Mouse (Mus musculus): ENCODE measurements at regions not wholly inside any gene's neighbourhood (a gene's known extent, or its start where the extent isn't known, plus 50 kb on each side); places are given as distances from the start of the nearest gene placed in this dataset.
A peak's percentile ranks its signal among the peaks of the same experiment; 100 is the strongest.

DNA sequence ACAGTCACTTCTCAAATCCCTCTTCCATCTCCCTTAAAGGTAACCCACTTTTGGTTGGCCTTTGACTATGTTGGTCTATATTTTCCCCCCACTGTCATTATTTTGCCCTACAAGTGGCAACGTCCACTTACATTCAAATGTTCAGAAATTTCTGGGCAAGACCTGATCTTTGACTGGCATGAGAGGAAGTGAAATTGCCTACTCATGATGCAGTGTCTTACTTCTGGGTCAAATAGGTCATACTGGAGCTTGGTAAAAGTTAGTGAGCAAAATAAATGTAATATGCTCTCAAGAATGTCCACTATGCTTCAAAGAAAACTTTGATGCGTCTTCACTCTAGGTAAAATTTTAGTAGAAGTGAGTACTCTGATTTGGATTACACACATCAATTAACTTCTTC lies 76.9 kb upstream of the Dcn start:
- intact Hi-C loops (cut with DNase I; ENCODE audit: low total_unique reads): no loop called here
- DNase-seq: no peak

DNA sequence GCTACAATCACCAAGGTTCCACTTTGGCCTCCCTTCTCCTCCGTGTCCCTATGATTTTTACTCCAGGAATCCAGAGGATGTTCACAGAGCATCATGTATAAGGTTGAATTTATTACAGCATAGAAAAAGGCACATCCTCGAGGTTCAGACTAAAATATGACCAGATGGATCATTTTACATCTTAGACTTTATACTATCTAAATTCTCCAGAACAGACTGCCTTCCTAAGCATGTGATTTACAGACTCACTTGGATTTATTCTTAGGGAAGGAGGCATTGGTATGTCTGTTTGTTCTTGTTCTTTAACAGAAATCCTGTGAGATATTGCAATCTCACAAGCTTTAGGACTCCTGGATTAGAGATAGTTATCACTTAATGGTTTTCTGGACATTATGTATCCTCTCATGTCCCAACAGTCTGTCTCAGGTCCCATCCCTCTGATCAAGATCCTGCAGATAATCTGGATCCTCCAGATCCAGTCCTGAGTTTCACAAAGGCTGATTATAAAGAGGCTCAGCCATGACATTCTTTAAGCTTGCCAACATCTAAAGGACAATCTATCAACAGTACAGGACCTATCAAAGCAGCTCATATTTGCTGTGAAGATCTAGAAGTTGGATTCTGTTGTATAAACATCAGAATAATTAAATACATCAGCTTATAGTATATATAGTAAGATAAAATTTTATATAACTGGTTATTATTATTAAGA lies 75.2 kb upstream of the Dcn start:
- no peak for DNase-seq
- intact Hi-C loops (cut with DNase I; ENCODE audit: low total_unique reads): no loop called here

DNA sequence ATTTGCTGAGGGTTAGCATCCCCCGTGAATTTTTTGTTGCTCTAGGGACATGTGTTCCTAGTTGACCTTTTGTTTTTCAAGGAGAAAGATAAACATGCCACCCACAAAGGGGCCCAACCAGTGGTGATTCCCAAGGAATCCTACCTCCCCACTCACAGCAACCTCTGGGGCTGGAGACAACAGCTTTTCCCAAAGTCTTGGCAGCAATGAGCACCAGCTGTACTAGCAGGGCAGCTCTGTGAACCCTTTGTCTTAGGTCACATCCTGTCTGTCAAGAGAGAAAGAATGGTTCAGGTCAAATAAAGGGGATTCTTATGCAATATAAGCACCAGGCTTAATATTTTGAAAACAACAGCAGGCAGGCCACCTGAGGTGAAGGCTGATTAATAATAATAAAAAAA lies 70.2 kb upstream of the Dcn start:
- peak; percentile 31 for DNase-seq
- intact Hi-C loops (cut with DNase I; ENCODE audit: low total_unique reads): no loop called here

DNA sequence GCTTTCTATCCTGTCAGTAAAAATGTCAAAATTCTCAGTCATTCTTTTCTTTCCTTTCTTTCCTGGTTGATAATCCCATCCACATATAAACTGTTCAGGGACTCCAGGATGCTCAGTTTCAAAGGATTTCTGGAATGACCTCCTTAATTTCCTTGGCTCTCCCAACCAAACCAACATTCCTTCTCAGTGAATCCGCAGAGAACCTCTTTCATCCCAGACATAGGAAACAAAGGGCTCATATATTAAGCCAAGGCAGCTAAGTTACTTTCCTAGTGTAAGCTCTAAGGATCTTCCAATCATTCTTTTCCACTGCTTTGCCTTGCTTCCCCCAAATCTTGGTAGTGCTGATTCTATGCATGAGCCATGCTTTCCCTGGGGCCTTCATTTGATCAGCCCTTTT lies 69.5 kb upstream of the Dcn start:
- intact Hi-C loops (cut with DNase I; ENCODE audit: low total_unique reads): no loop called here
- no peak for DNase-seq

DNA sequence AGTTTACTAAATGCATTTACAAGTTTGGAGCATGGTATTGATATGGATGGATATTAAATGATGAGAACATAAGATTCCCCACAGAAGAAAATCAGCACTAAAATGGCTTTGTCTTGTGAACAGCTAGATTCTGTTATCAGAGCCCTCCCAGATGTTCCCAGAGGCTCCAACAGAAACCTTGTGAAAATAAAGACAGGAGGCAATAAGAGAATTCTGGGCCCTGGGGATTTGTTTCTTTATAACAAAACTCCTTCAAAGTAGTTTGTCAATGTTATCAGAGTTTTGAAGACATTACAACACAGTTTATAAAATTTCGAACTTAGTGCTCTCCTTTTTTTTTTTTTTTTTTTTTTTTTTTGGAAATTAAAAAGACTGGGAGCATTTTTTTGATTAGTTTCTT lies 56.8 kb upstream of the Dcn start:
- DNase-seq: no peak
- intact Hi-C loops (cut with DNase I; ENCODE audit: low total_unique reads): no loop called here

DNA sequence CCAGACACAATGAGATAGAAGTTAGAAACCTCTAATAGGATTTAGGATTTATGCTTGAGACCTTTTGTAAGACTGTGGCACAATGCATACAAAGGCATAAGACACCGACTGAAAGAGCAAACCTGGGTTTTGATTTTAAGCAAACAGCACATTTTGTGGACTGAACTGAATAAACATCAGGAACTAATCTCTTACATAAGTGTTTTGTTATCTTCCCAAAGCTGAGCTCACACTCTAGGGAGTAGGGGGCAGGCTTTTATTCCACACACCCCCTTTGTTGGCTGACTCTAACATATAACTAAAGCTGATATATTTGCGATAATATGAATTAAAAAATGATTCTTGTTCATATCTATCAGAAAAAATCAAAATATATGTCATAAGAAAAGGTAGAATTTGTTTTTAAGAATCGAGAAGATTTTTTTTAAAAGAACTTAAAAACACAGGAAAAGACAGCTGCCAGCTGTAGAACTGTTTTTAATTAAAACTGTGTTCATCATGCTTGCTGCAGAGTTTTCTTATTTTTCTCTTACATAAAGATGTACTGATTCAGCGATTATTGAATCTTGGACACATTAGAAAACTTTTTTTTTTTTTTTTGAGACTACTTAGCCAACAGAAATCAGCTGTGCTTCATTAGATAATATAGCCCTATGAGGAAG lies 56.2 kb upstream of the Dcn start:
- no peak for DNase-seq
- intact Hi-C loops (cut with DNase I; ENCODE audit: low total_unique reads): no loop called here

Small RNA genes in the stretch of these regions (microRNA-seq; reads per million reads assigned to microRNA genes)
- gene Gm24587: 0 reads per million in 2 experiments
- 0 reads per million in 2 experiments for gene Mir3966

Data from gastrocnemius, postnatal 14 days (tissue).